Mouse (Mus musculus) megakaryocyte-erythroid progenitor cell, adult 5-6 weeks (primary cell): ENCODE results near the gene Gm10377. TPM values are rescaled to one million over a fixed set of nuclear protein-coding genes. Genes with fewer than 3 reads are reported as not detected.
"Not testable (repeated sequence)": the region's sequence is repeated elsewhere in the genome, so short reads cannot be mapped to it uniquely, and the experiment has no call there.

Source experiments
- ATAC-seq: replicated peaks from 2 replicates; pipeline ENCODE4 v1.8.0; 2016; ENCODE audit warnings: mild to moderate bottlenecking, inconsistent platforms; ENCODE audit not compliant: severe bottlenecking, poor library complexity, low FRiP score, low TSS enrichment
- total RNA-seq, 2 experiments: library from RNA; stranded (forward) in 1 of 2; stranded (reverse) in 1 of 2; fragments of 200-1000, 215-1000 nt in 1 of 2; fragments of >200 nt in 1 of 2; fragmentation: Nextera tagmentation in 1 of 2; gene quantifications; 2 replicates each; pipeline ENCODE4 v1.2.3; 2014 to 2017

Gm10377 gene
- not detected in 2 replicates for total RNA-seq (2014; fragmentation: Nextera tagmentation)
- not detected in 2 replicates for total RNA-seq (2017)

DNA sequence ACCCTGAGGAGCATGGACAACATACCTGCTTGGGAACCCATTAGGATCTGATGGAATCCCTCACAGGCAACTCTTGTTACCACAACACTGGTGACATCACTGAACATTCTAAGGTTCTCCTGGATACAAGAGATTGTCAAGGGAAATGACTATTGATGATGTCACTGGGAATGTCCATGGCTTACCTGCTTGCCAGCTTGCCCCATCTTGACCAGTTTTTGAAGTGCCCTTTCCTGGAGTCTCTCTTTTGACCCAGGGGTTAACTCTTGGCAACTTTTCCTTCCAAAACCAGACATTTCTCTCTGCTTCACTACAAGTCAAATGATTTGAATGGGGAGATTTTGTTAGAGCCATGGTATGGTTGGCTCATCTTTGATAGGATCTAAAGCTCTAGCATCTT, at the start of gene Gm10377:
Gene Gm10377 (minus strand): TSS at position 101 of the 400 bp plus-strand sequence.
- not testable (repeated sequence) for ATAC-seq

DNA sequence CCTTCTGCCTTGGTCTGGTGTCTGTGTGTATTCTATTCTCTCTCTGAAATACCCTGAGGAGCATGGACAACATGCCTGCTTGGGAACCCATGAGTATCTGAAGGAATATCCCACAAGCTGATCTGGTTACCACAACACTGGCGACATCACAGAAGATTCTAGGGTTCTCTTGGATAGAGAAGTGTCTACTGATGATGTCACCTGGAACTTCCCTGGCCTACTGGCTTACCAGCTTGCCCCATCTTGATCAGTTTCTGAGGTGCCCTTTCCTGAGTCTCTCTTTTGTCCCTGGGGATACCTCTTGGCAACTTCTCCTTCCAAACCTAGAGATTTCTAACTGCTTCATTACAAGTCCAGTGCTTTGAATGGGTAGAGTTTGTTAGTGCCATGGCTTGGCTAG, 29.1 kb downstream of the Gm10377 start, which contains the start of gene Gm3015:
Gene Gm3015 (minus strand): TSS at position 101 of the 400 bp plus-strand sequence.
- not testable (repeated sequence) for ATAC-seq

Other genes starting within 250 kb of the Gm10377 start
- gene Gm17124, start 198.1 kb downstream of the Gm10377 start, total RNA-seq (2014; fragmentation: Nextera tagmentation) = not detected in 2 replicates
- not detected in 2 replicates for gene Gm17124, start 198.1 kb downstream of the Gm10377 start, total RNA-seq (2017)
- gene Gm3633, start 156.1 kb downstream of the Gm10377 start, total RNA-seq (2014; fragmentation: Nextera tagmentation) = not detected in 2 replicates
- gene Gm3633, start 156.1 kb downstream of the Gm10377 start, total RNA-seq (2017) = not detected in 2 replicates
- gene Gm10378, start 142.0 kb downstream of the Gm10377 start, total RNA-seq (2014; fragmentation: Nextera tagmentation) = not detected in 2 replicates
- not detected in 2 replicates for gene Gm10378, start 142.0 kb downstream of the Gm10377 start, total RNA-seq (2017)
- gene Gm3015, start 29.2 kb downstream of the Gm10377 start, total RNA-seq (2014; fragmentation: Nextera tagmentation) = not detected in 2 replicates
- gene Gm3015, start 29.2 kb downstream of the Gm10377 start, total RNA-seq (2017) = not detected in 2 replicates
- not detected in 2 replicates for gene Gm21977, start 55.5 kb upstream of the Gm10377 start, total RNA-seq (2014; fragmentation: Nextera tagmentation)
- not detected in 2 replicates for gene Gm21977, start 55.5 kb upstream of the Gm10377 start, total RNA-seq (2017)
- not detected in 2 replicates for gene Gm8082, start 195.6 kb upstream of the Gm10377 start, total RNA-seq (2014; fragmentation: Nextera tagmentation)
- gene Gm8082, start 195.6 kb upstream of the Gm10377 start, total RNA-seq (2017) = not detected in 2 replicates
- not detected in 2 replicates for gene Gm10376, start 217.6 kb upstream of the Gm10377 start, total RNA-seq (2014; fragmentation: Nextera tagmentation)
- not detected in 2 replicates for gene Gm10376, start 217.6 kb upstream of the Gm10377 start, total RNA-seq (2017)